Mouse (Mus musculus): ENCODE measurements around the gene Pou2f3.
"Not testable (repeated sequence)": the region's sequence is repeated elsewhere in the genome, so short reads cannot be mapped to it uniquely, and the experiment has no call there.

The Pou2f3 gene

GRCm38 (mm10) chr9:43166346-43166745, 43.8 kb downstream of the Pou2f3 start:
- DNase-seq (ENCODE audit: low spot score in 2 of 2): no peak

GRCm38 (mm10) chr9:43155960-43156359, 54.2 kb downstream of the Pou2f3 start:
- DNase-seq (ENCODE audit: low spot score in 2 of 2): no peak

- DNase-seq (ENCODE audit: low spot score in 2 of 2): no peak
Measured at GRCm38 (mm10) chr9:43151779-43152178, 58.4 kb downstream of the Pou2f3 start.

- no peak for DNase-seq (ENCODE audit: low spot score in 2 of 2)
Measured at GRCm38 (mm10) chr9:43150957-43151356, 59.2 kb downstream of the Pou2f3 start.

- peak in 1 of 2 experiments; percentile 40 for DNase-seq (ENCODE audit: low spot score in 2 of 2)
Measured at GRCm38 (mm10) chr9:43150075-43150474, 60.1 kb downstream of the Pou2f3 start.

- no peak for DNase-seq (ENCODE audit: low spot score in 2 of 2)
Measured at GRCm38 (mm10) chr9:43149498-43149897, 60.7 kb downstream of the Pou2f3 start.

GRCm38 (mm10) chr9:43145196-43145595, 65.0 kb downstream of the Pou2f3 start:
- no peak for DNase-seq (ENCODE audit: low spot score in 2 of 2)

- no peak for DNase-seq (ENCODE audit: low spot score in 2 of 2)
Measured at GRCm38 (mm10) chr9:43144206-43144810, 65.9 kb downstream of the Pou2f3 start.

- peak; percentile 42 to 75 for DNase-seq (ENCODE audit: low spot score in 2 of 2)
Measured at GRCm38 (mm10) chr9:43141839-43142238, 68.3 kb downstream of the Pou2f3 start.

- no peak for DNase-seq (ENCODE audit: low spot score in 2 of 2)
Measured at GRCm38 (mm10) chr9:43133525-43133924, 76.6 kb downstream of the Pou2f3 start.

- DNase-seq (ENCODE audit: low spot score in 2 of 2): no peak
Measured at GRCm38 (mm10) chr9:43132380-43132779, 77.8 kb downstream of the Pou2f3 start.

- DNase-seq (ENCODE audit: low spot score in 2 of 2): no peak
Measured at GRCm38 (mm10) chr9:43131940-43132339, 78.2 kb downstream of the Pou2f3 start.

GRCm38 (mm10) chr9:43130684-43131083, 79.5 kb downstream of the Pou2f3 start:
- no peak for DNase-seq (ENCODE audit: low spot score in 2 of 2)

GRCm38 (mm10) chr9:43127101-43127787, 82.9 kb downstream of the Pou2f3 start:
- peak in 1 of 2 experiments; percentile 30 for DNase-seq (ENCODE audit: low spot score in 2 of 2)

GRCm38 (mm10) chr9:43122379-43122778, 87.8 kb downstream of the Pou2f3 start:
- no peak for DNase-seq (ENCODE audit: low spot score in 2 of 2)

GRCm38 (mm10) chr9:43121948-43122347, 88.2 kb downstream of the Pou2f3 start:
- not testable (repeated sequence) for DNase-seq (ENCODE audit: low spot score in 2 of 2)

GRCm38 (mm10) chr9:43116997-43117336, 93.2 kb downstream of the Pou2f3 start:
- DNase-seq (ENCODE audit: low spot score in 2 of 2): no peak

GRCm38 (mm10) chr9:43116134-43116996, 93.8 kb downstream of the Pou2f3 start, which contains the start of gene Tmem136:
Gene Tmem136 (minus strand): TSS chr9:43116570.
- DNase-seq (ENCODE audit: low spot score in 2 of 2): peak in 1 of 2 experiments; percentile 42

- no peak for DNase-seq (ENCODE audit: low spot score in 2 of 2)
Measured at GRCm38 (mm10) chr9:43115431-43116133, 94.6 kb downstream of the Pou2f3 start.

GRCm38 (mm10) chr9:43114833-43115232, 95.3 kb downstream of the Pou2f3 start:
- DNase-seq (ENCODE audit: low spot score in 2 of 2): no peak

- DNase-seq (ENCODE audit: low spot score in 2 of 2): no peak
Measured at GRCm38 (mm10) chr9:43110286-43110980, 99.7 kb downstream of the Pou2f3 start.
